Mouse (Mus musculus): ENCODE measurements around the gene Trabd2b.

DNA sequence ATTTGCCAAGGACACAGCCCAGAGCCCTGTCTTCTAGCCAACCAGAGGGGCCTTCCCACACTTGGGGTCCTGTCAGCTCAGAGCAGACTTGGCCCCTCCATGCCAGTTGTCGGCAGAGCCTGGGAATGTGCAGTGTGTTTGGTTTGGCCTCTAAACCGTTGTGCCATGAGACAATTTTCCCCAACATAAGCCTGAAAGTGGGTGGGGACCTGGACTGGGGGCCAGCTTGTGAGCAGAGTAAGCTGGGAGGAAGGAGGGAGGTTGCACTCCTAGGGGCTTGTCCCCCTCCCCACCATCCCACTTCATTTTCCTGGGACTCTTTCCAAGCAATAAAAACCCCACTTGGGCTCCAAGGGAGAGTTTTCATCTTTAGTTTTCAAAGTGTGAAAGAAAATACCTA, 201.3 kb downstream of the Trabd2b start:
- TF ChIP-seq CTCF (IDR thresholded peaks at IDR 0.05; ENCODE audit: borderline replicate concordance, extremely low read depth, insufficient read depth, insufficient read length), result no peak
- no peak for TF ChIP-seq POLR2A (IDR thresholded peaks at IDR 0.05; ENCODE audit: borderline replicate concordance, extremely low read depth, insufficient read depth, insufficient read length, poor library complexity, severe bottlenecking)
